Mouse (Mus musculus): Measurements from ENCODE around the gene Lcor. TPM values are rescaled to one million over a fixed set of nuclear protein-coding genes. Genes with fewer than 3 reads are reported as not detected.
A peak's percentile ranks its signal among the peaks of the same experiment; 100 is the strongest.

Lcor gene
- polyA plus RNA-seq, 1 experiment from 2014 or later: 13.0 TPM

DNA sequence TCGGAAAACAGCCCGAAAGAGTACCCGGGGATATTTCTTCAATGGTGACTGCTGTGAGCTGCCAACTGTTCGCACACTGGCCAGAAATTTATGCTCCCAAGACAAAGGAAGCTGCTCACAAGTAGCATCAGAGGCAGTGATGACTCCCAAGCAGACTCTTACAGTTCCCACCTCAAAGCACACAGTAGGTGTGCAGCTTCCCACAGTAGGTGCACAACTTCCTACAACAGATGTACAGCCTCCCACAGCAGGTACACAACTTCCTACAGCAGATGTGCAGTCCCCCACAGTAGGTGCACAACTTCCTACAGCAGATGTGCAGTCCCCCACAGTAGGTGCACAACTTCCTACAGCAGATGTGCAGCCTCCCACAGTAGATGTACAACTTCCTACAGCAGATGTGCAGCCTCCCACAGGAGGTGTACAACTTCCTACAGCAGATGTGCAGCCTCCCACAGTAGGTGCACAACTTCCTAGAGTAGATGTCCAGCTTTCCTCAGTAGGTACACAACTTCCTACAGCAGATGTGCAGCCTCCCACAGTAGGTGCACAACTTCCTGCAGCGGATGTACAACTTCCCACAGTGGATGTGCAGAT, 100.6 kb downstream of the Lcor start:
- H3K9me3 ChIP-seq (ENCODE audit: low read depth, low read length): no peaks in the 10 kb centered on the region
- H3K9ac ChIP-seq: no peak overlapping the region
- no peaks in the 10 kb centered on the region for H3K4me1 ChIP-seq (ENCODE audit: insufficient read depth)
- 95% methylated on average over 5 of the region's 5 CpGs for WGBS
- no peak overlapping the region for H3K4me3 ChIP-seq (ENCODE audit: low read depth, low read length)
- ATAC-seq (ENCODE audit: insufficient read depth): no peak
- DNase-seq: no peak
- H3K27ac ChIP-seq (ENCODE audit: low read depth): no peak overlapping the region
- TF ChIP-seq CTCF (IDR thresholded peaks at IDR 0.05; ENCODE audit: low read depth): no peak
- H3K36me3 ChIP-seq (ENCODE audit: insufficient read depth): peaks cover 41% of the 10 kb centered on the region
- no peak overlapping the region for H3K4me2 ChIP-seq
- no peaks in the 10 kb centered on the region for H3K27me3 ChIP-seq (ENCODE audit: insufficient read depth, low read length)

DNA sequence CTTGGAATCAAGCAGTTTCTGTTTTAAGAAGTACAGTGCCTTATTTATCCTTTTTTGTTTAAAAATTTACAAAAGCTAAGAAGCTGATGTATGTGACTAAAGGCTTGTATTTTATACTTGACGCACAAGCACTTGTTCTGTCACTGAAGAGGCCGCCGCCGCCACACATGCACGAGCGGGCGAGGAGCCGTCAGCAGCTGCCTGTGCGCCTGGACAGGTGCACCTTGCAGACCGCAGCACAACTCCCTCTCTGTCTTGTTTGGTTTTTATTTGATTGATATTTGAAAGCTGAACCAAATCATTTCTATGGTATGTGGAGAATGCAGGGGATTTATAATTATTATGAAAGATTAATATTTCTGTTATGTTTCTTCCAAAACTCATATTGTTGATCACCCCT, 104.3 kb downstream of the Lcor start:
- Histone ChIP-seq H3K4me2 (no peak overlapping the region), H3K9me3 (ENCODE audit: low read depth, low read length) (no peaks in the 10 kb centered on the region), H3K4me3 (ENCODE audit: low read depth, low read length) (no peak overlapping the region), H3K4me1 (ENCODE audit: insufficient read depth) (no peaks in the 10 kb centered on the region), H3K9ac (no peak overlapping the region), H3K36me3 (ENCODE audit: insufficient read depth) (peaks cover 38% of the 10 kb centered on the region), H3K27me3 (ENCODE audit: insufficient read depth, low read length) (no peaks in the 10 kb centered on the region), H3K27ac (ENCODE audit: low read depth) (no peak overlapping the region)
- DNase-seq (no peak), ATAC-seq (ENCODE audit: insufficient read depth) (no peak)
- no peak for TF ChIP-seq CTCF (IDR thresholded peaks at IDR 0.05; ENCODE audit: low read depth)
- 76% methylated on average over 10 of the region's 10 CpGs for WGBS

DNA sequence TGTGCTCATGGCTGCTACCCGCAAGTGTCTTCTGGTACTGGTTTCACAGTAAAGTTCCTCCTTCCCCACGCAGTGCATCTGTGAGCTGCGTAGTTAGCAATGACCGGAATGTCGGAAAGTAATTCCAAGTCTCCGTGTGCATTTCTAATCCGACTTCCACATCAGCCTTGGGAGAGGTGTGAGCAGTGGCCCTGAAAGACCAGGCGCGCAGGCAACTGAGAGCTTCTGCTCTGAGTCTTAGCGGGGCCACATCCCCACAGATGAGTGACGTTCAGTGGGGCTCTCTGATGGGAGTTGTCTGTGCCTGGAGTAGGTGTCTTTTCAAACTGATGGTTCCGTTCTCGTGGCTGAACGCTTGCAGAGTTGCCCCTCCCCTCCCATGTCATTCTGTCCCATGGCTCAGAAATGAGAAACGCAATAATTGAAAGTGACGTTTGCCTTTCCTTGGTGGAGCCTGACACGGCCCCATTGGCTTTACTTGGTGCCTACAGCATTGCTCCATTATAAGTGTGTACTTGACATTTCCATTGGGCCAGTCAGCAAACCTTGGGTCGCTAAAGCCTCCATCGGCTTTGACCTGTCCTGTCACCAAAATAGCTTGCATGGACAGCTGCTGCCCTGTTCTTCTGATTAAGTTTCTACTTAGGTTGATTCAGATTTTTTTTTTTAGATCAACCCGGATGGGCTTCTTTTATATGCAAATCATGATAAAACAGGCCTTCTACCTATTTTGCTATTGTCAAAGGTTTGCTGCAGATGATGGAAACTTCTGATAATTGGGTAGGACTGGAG, 105.2 kb downstream of the Lcor start:
- Histone ChIP-seq H3K9ac (no peak overlapping the region), H3K4me1 (ENCODE audit: insufficient read depth) (no peaks in the 10 kb centered on the region), H3K9me3 (ENCODE audit: low read depth, low read length) (no peaks in the 10 kb centered on the region), H3K4me2 (no peak overlapping the region), H3K36me3 (ENCODE audit: insufficient read depth) (peaks cover 30% of the 10 kb centered on the region; the same call in 1 of the 2 replicates), H3K4me3 (ENCODE audit: low read depth, low read length) (no peak overlapping the region), H3K27me3 (ENCODE audit: insufficient read depth, low read length) (no peaks in the 10 kb centered on the region), H3K27ac (ENCODE audit: low read depth) (no peak overlapping the region)
- ATAC-seq (ENCODE audit: insufficient read depth) (no peak), DNase-seq (no peak)
- no peak for TF ChIP-seq CTCF (IDR thresholded peaks at IDR 0.05; ENCODE audit: low read depth)
- 85% methylated on average over 20 of the region's 20 CpGs for WGBS

DNA sequence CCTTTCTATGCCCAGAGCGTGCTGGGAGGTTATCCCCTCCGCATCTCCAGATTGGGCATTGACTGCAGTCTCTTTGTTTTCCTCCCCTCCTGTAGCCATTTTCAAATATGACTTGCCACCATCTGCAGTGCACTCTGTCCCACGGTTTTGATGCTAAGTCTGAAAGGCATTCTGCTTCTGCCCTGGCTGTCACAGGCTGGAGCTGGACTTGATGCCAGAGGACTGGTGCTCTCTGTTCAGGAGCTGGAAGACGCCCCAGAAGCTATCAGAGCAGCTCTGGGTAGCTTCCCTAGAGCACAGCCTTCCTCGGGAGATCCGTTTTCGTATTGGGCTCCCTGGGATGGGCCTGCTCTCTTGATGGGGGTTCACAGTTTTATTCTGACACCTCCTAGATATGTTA, 106.6 kb downstream of the Lcor start:
- Histone ChIP-seq H3K27ac (ENCODE audit: low read depth) (no peak overlapping the region), H3K4me1 (ENCODE audit: insufficient read depth) (no peaks in the 10 kb centered on the region), H3K27me3 (ENCODE audit: insufficient read depth, low read length) (no peaks in the 10 kb centered on the region), H3K36me3 (ENCODE audit: insufficient read depth) (peaks cover 16% of the 10 kb centered on the region; the same call in 1 of the 2 replicates), H3K9me3 (ENCODE audit: low read depth, low read length) (no peaks in the 10 kb centered on the region), H3K4me2 (no peak overlapping the region), H3K9ac (no peak overlapping the region), H3K4me3 (ENCODE audit: low read depth, low read length) (no peak overlapping the region)
- no peak for TF ChIP-seq CTCF (IDR thresholded peaks at IDR 0.05; ENCODE audit: low read depth)
- ATAC-seq (ENCODE audit: insufficient read depth) (no peak), DNase-seq (no peak)
- 82% methylated on average over 7 of the region's 7 CpGs for whole genome bisulfite sequencing

DNA sequence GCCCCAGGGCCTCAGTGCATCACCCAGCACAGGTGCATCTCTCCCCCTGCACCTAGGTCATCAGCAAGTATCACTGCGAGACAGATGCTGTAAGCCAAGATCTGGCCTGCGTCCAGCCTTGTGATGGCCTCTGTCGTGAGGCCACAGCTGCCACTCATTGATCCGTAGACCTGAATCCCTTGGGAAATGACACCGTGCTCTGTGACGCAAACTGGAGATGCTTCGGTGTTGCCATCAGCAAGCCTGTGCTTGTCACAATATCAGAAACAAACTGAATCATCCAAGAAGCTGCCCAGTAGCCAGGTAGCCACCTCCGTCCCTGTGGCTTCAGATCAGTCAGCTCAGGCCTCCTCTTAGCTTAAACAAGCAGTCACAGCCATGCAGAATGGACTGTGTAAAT, 107.2 kb downstream of the Lcor start:
- H3K4me1 ChIP-seq (ENCODE audit: insufficient read depth): no peaks in the 10 kb centered on the region
- no peak overlapping the region for H3K9ac ChIP-seq
- H3K9me3 ChIP-seq (ENCODE audit: low read depth, low read length): no peaks in the 10 kb centered on the region
- DNase-seq (no peak), ATAC-seq (ENCODE audit: insufficient read depth) (no peak)
- 82% methylated on average over 8 of the region's 8 CpGs for WGBS
- peaks cover 12% of the 10 kb centered on the region; the same call in 1 of the 2 replicates for H3K36me3 ChIP-seq (ENCODE audit: insufficient read depth)
- H3K27ac ChIP-seq (ENCODE audit: low read depth): no peak overlapping the region
- H3K4me3 ChIP-seq (ENCODE audit: low read depth, low read length): no peak overlapping the region
- no peak for TF ChIP-seq CTCF (IDR thresholded peaks at IDR 0.05; ENCODE audit: low read depth)
- no peaks in the 10 kb centered on the region for H3K27me3 ChIP-seq (ENCODE audit: insufficient read depth, low read length)
- no peak overlapping the region for H3K4me2 ChIP-seq

DNA sequence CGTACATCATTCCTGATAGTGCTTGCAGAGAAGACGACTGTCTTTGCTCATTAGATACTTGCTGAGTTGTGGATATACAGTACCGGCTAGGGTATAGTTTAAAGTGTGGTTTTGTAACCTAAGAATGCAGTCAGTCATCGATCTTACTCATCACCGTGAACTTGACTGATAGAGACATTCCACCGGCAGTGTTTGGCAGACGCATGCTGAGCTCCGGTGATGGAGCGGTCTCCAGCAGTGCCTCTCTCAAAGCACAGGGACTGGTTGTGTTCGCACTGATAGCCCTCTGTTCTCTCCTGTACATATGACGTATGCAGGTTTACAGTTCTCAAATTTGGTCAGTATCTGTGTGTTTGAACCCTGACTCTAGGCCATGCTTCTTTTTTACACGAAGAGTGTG, 109.4 kb downstream of the Lcor start:
- Histone ChIP-seq H3K27ac (ENCODE audit: low read depth) (no peak overlapping the region), H3K4me1 (ENCODE audit: insufficient read depth) (no peaks in the 10 kb centered on the region), H3K9me3 (ENCODE audit: low read depth, low read length) (no peaks in the 10 kb centered on the region), H3K4me2 (no peak overlapping the region), H3K27me3 (ENCODE audit: insufficient read depth, low read length) (no peaks in the 10 kb centered on the region), H3K9ac (no peak overlapping the region), H3K4me3 (ENCODE audit: low read depth, low read length) (no peak overlapping the region), H3K36me3 (ENCODE audit: insufficient read depth) (no peaks in the 10 kb centered on the region)
- no peak for TF ChIP-seq CTCF (IDR thresholded peaks at IDR 0.05; ENCODE audit: low read depth)
- WGBS: 61% methylated on average over 12 of the region's 12 CpGs
- DNase-seq (no peak), ATAC-seq (ENCODE audit: insufficient read depth) (no peak)

DNA sequence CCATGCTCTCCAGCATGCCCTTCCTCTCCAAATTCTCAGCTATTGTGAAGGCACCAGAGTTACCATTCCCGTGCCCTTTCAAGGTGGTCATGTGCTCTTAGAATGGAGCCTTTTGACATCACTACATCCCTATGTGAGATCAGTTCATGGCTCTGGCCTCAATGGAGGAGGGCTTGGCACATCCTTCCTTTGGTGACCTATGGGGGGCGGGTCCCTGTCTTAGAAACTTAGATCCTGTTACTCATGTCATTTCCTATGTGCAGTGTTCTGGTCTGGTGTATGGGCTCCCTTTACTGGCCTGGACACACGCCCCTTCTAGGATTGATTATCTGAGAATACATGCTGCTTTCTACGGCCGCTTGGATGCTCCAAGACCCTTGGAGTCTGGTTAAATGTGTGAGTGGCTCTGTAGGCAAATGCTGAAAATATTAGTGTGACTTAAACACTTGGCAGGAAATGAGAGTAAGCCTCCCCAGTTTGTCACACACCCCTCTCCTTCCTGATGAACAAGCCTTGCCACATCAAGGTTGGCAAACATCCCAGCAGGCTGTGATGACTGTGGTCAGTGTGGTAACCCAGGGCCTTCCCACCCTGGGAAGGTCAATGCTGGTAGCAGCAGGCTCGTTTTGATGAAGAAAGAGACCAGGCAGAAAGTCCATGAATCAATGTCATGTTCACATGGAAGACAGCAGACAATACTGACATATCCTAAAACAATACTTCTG, 114.9 kb downstream of the Lcor start:
- Histone ChIP-seq H3K4me2 (no peak overlapping the region), H3K9ac (no peak overlapping the region), H3K4me1 (ENCODE audit: insufficient read depth) (peaks cover 3% of the 10 kb centered on the region; the same call in 1 of the 2 replicates), H3K9me3 (ENCODE audit: low read depth, low read length) (no peaks in the 10 kb centered on the region), H3K36me3 (ENCODE audit: insufficient read depth) (no peaks in the 10 kb centered on the region), H3K27me3 (ENCODE audit: insufficient read depth, low read length) (no peaks in the 10 kb centered on the region), H3K4me3 (ENCODE audit: low read depth, low read length) (no peak overlapping the region), H3K27ac (ENCODE audit: low read depth) (no peak overlapping the region)
- no peak for TF ChIP-seq CTCF (IDR thresholded peaks at IDR 0.05; ENCODE audit: low read depth)
- WGBS: 68% methylated on average over 6 of the region's 6 CpGs
- no peak for ATAC-seq (ENCODE audit: insufficient read depth)
- peak; percentile 55 for DNase-seq
